Mouse (Mus musculus): ENCODE data around the gene Btbd8. TPM values are rescaled to one million over a fixed set of nuclear protein-coding genes. Genes with fewer than 3 reads are reported as not detected.

The Btbd8 gene
- 24.4 and 25.1 TPM in 2 replicates for polyA plus RNA-seq (2015; fragmentation: Nextera tagmentation; extraction: Ambion mirVana)

- Histone ChIP-seq H3K27me3 (no peaks in the 10 kb centered on the region), H3K4me2 (replicated peaks) (peak within 1 kb of the TSS; percentile 57), H3K27ac (replicated peaks) (peak within 1 kb of the TSS; percentile 94), H3K4me1 (peaks cover 7% of the 10 kb centered on the region), H3K36me3 (no peaks in the 10 kb centered on the region), H3K4me3 (peak within 1 kb of the TSS; percentile 97), H3K9me3 (no peaks in the 10 kb centered on the region), H3K9ac (replicated peaks) (peak within 1 kb of the TSS; percentile 99)
- under 1% methylated on average over 51 of the region's 51 CpGs for WGBS
- ATAC-seq (replicated peaks), result peak; percentile 97
These were observed at the start of gene Btbd8 for GRCm38 (mm10) chr5:107437464-107438281. Gene Btbd8, plus strand, starts transcription at chr5:107437997.

- no peak for ATAC-seq (replicated peaks)
- 78% methylated on average over 2 of the region's 2 CpGs for WGBS
- Histone ChIP-seq H3K4me2 (replicated peaks) (no peak overlapping the region), H3K27me3 (no peaks in the 10 kb centered on the region), H3K36me3 (no peaks in the 10 kb centered on the region), H3K9me3 (no peaks in the 10 kb centered on the region), H3K9ac (replicated peaks) (no peak overlapping the region), H3K4me3 (no peak overlapping the region), H3K27ac (replicated peaks) (no peak overlapping the region), H3K4me1 (no peaks in the 10 kb centered on the region)
These were observed 48.4 kb upstream of the Btbd8 start for GRCm38 (mm10) chr5:107389373-107389772.

- Histone ChIP-seq H3K9me3 (no peaks in the 10 kb centered on the region), H3K4me1 (no peaks in the 10 kb centered on the region), H3K4me3 (no peak overlapping the region), H3K27ac (replicated peaks) (no peak overlapping the region), H3K27me3 (no peaks in the 10 kb centered on the region), H3K36me3 (no peaks in the 10 kb centered on the region), H3K9ac (replicated peaks) (no peak overlapping the region), H3K4me2 (replicated peaks) (no peak overlapping the region)
- ATAC-seq (replicated peaks), result no peak
- 71% methylated on average over 2 of the region's 2 CpGs for WGBS
These were observed 43.4 kb upstream of the Btbd8 start for GRCm38 (mm10) chr5:107394437-107394836.

- ATAC-seq (replicated peaks), result no peak
- Histone ChIP-seq H3K4me3 (peak within 1 kb of the TSS; percentile 63), H3K9ac (replicated peaks) (peak within 1 kb of the TSS; percentile 59), H3K4me2 (replicated peaks) (peak within 1 kb of the TSS; percentile 97), H3K4me1 (peaks cover 18% of the 10 kb centered on the region), H3K9me3 (no peaks in the 10 kb centered on the region), H3K36me3 (no peaks in the 10 kb centered on the region), H3K27me3 (peaks cover 7% of the 10 kb centered on the region), H3K27ac (replicated peaks) (peak within 1 kb of the TSS; percentile 31; the same call in 1 of the 2 replicates)
- 17% methylated on average over 5 of the region's 5 CpGs for WGBS
These were observed 35.4 kb upstream of the Btbd8 start, which contains the start of gene Ephx4 for GRCm38 (mm10) chr5:107402436-107402835. Gene Ephx4, plus strand, starts transcription at chr5:107402736.

GRCm38 (mm10) chr5:107403011-107403946 lies 34.5 kb upstream of the Btbd8 start:
- H3K27ac ChIP-seq (replicated peaks), result peak overlapping the region; percentile 31; the same call in 1 of the 2 replicates
- H3K4me1 ChIP-seq, result peaks cover 18% of the 10 kb centered on the region
- WGBS, result under 1% methylated on average over 74 of the region's 80 CpGs
- H3K36me3 ChIP-seq, result no peaks in the 10 kb centered on the region
- peak; percentile 81 for ATAC-seq (replicated peaks)
- peaks cover 7% of the 10 kb centered on the region for H3K27me3 ChIP-seq
- H3K4me3 ChIP-seq, result peak overlapping the region; percentile 63
- H3K4me2 ChIP-seq (replicated peaks), result peak overlapping the region; percentile 97
- H3K9ac ChIP-seq (replicated peaks), result peak overlapping the region; percentile 59
- no peaks in the 10 kb centered on the region for H3K9me3 ChIP-seq

- Histone ChIP-seq H3K27ac (replicated peaks) (peak overlapping the region; percentile 31), H3K9me3 (no peaks in the 10 kb centered on the region), H3K4me1 (peaks cover 18% of the 10 kb centered on the region), H3K36me3 (no peaks in the 10 kb centered on the region), H3K4me3 (peak overlapping the region; percentile 63), H3K9ac (replicated peaks) (peak overlapping the region; percentile 59), H3K27me3 (peaks cover 7% of the 10 kb centered on the region), H3K4me2 (replicated peaks) (peak overlapping the region; percentile 97)
- 16% methylated on average over 12 of the region's 12 CpGs for WGBS
- peak; percentile 29; the same call in 1 of the 2 replicates for ATAC-seq (replicated peaks)
These were observed 33.7 kb upstream of the Btbd8 start for GRCm38 (mm10) chr5:107403947-107404684.

GRCm38 (mm10) chr5:107405361-107405760 lies 32.4 kb upstream of the Btbd8 start:
- ATAC-seq (replicated peaks), result no peak
- H3K27me3 ChIP-seq, result peaks cover 7% of the 10 kb centered on the region
- no peak overlapping the region for H3K4me2 ChIP-seq (replicated peaks)
- no peaks in the 10 kb centered on the region for H3K9me3 ChIP-seq
- WGBS, result 75% methylated on average over 4 of the region's 4 CpGs
- H3K36me3 ChIP-seq, result no peaks in the 10 kb centered on the region
- H3K4me1 ChIP-seq, result peaks cover 18% of the 10 kb centered on the region
- H3K4me3 ChIP-seq, result no peak overlapping the region
- peak overlapping the region; percentile 5; the same call in 1 of the 2 replicates for H3K27ac ChIP-seq (replicated peaks)
- H3K9ac ChIP-seq (replicated peaks), result no peak overlapping the region

GRCm38 (mm10) chr5:107410305-107410704 lies 27.5 kb upstream of the Btbd8 start:
- Histone ChIP-seq H3K9me3 (no peaks in the 10 kb centered on the region), H3K4me1 (no peaks in the 10 kb centered on the region), H3K9ac (replicated peaks) (no peak overlapping the region), H3K36me3 (no peaks in the 10 kb centered on the region), H3K27me3 (no peaks in the 10 kb centered on the region; the same call in 1 of the 2 replicates), H3K27ac (replicated peaks) (no peak overlapping the region), H3K4me2 (replicated peaks) (no peak overlapping the region), H3K4me3 (no peak overlapping the region)
- WGBS, result 75% methylated on average over 1 of the region's 1 CpGs
- ATAC-seq (replicated peaks), result no peak

GRCm38 (mm10) chr5:107411326-107411725 lies 26.5 kb upstream of the Btbd8 start:
- WGBS, result 48% methylated on average over 4 of the region's 4 CpGs
- Histone ChIP-seq H3K9me3 (no peaks in the 10 kb centered on the region), H3K4me3 (no peak overlapping the region), H3K27me3 (no peaks in the 10 kb centered on the region), H3K36me3 (no peaks in the 10 kb centered on the region), H3K9ac (replicated peaks) (no peak overlapping the region; the same call in 1 of the 2 replicates), H3K27ac (replicated peaks) (no peak overlapping the region), H3K4me2 (replicated peaks) (no peak overlapping the region), H3K4me1 (no peaks in the 10 kb centered on the region)
- no peak for ATAC-seq (replicated peaks)

- H3K4me2 ChIP-seq (replicated peaks), result no peak overlapping the region
- H3K9ac ChIP-seq (replicated peaks), result no peak overlapping the region
- H3K9me3 ChIP-seq, result no peaks in the 10 kb centered on the region
- H3K4me1 ChIP-seq, result no peaks in the 10 kb centered on the region
- no peak overlapping the region for H3K27ac ChIP-seq (replicated peaks)
- no peaks in the 10 kb centered on the region for H3K27me3 ChIP-seq
- H3K4me3 ChIP-seq, result no peak overlapping the region
- ATAC-seq (replicated peaks), result no peak
- H3K36me3 ChIP-seq, result no peaks in the 10 kb centered on the region
- 82% methylated on average over 2 of the region's 2 CpGs for WGBS
These were observed 25.5 kb upstream of the Btbd8 start for GRCm38 (mm10) chr5:107412285-107412684.

GRCm38 (mm10) chr5:107415098-107415497 lies 22.7 kb upstream of the Btbd8 start:
- Histone ChIP-seq H3K27me3 (no peaks in the 10 kb centered on the region), H3K27ac (replicated peaks) (peak overlapping the region; percentile 41), H3K4me2 (replicated peaks) (no peak overlapping the region), H3K36me3 (no peaks in the 10 kb centered on the region), H3K9me3 (no peaks in the 10 kb centered on the region), H3K9ac (replicated peaks) (no peak overlapping the region), H3K4me1 (no peaks in the 10 kb centered on the region), H3K4me3 (no peak overlapping the region)
- WGBS, result 83% methylated on average over 2 of the region's 2 CpGs
- ATAC-seq (replicated peaks), result no peak

All from forebrain, embryonic 15.5 days (tissue).